Mouse (Mus musculus) testis, adult 2 months (tissue): ENCODE measurements around the gene Nodal. TPM values are rescaled to one million over a fixed set of nuclear protein-coding genes. Genes with fewer than 3 reads are reported as not detected.
"Not testable (repeated sequence)": the region's sequence is repeated elsewhere in the genome, so short reads cannot be mapped to it uniquely, and the experiment has no call there.

Source experiments
- H3K27ac ChIP-seq: fragments of 200-500 bp; 2 replicates; pipeline ENCODE4 v1.5.1; 2012; ENCODE audit warnings: low read depth, low read length; ENCODE audit not compliant: control insufficient read depth, insufficient read depth
- H3K27me3 ChIP-seq: fragments of 200-500 bp; 2 replicates; pipeline ENCODE4 v1.6.1; 2012; ENCODE audit warnings: mild to moderate bottlenecking, low read length, moderate library complexity; ENCODE audit not compliant: control insufficient read depth, insufficient read depth
- H3K36me3 ChIP-seq: fragments of 200-500 bp; 2 replicates; pipeline ENCODE4 v1.6.1; 2012; ENCODE audit warnings: mild to moderate bottlenecking, low read length; ENCODE audit not compliant: control insufficient read depth, insufficient read depth
- H3K4me1 ChIP-seq: fragments of 200-500 bp; 2 replicates; pipeline ENCODE4 v1.6.1; 2012; ENCODE audit warnings: low read length; ENCODE audit not compliant: control insufficient read depth, insufficient read depth
- H3K4me3 ChIP-seq: fragments of 200-500 bp; 2 replicates; pipeline ENCODE4 v1.5.1; 2012; ENCODE audit warnings: low read depth, mild to moderate bottlenecking, low read length, moderate library complexity, mixed read lengths; ENCODE audit not compliant: control insufficient read depth
- CTCF ChIP-seq: fragments of 200-500 bp; IDR thresholded peaks from 2 replicates; pipeline ENCODE4 v1.5.1; 2012; ENCODE audit warnings: low read depth, mild to moderate bottlenecking, inconsistent platforms, low read length, moderate library complexity; ENCODE audit not compliant: control insufficient read depth, insufficient read depth, insufficient replicate concordance
- POLR2A ChIP-seq: fragments of 200-500 bp; IDR thresholded peaks from 2 replicates; pipeline ENCODE4 v1.6.1; 2012; ENCODE audit warnings: low read depth, mild to moderate bottlenecking, inconsistent platforms, low read length, moderate library complexity; ENCODE audit not compliant: control insufficient read depth
- polyA plus RNA-seq: library from polyadenylated mRNA; depleted of rRNA; stranded (reverse); fragments of >200 nt; gene quantifications from 2 replicates; pipeline ENCODE4 v1.2.3, GENCODE M21; 2012

Gene Nodal
- polyA plus RNA-seq, 1 experiment = 0.06 TPM

GRCm38 (mm10) chr10:61448834-61449233 lies 31.1 kb downstream of the Nodal start:
- H3K27ac ChIP-seq = no peak overlapping the region
- no peak for TF ChIP-seq POLR2A
- TF ChIP-seq CTCF = no peak
- H3K36me3 ChIP-seq = no peaks in the 10 kb centered on the region
- no peak overlapping the region for H3K4me3 ChIP-seq
- peaks cover 5% of the 10 kb centered on the region for H3K4me1 ChIP-seq
- no peaks in the 10 kb centered on the region for H3K27me3 ChIP-seq

- Histone ChIP-seq H3K27ac (peak overlapping the region; percentile 74), H3K36me3 (no peaks in the 10 kb centered on the region), H3K27me3 (no peaks in the 10 kb centered on the region), H3K4me1 (peaks cover 5% of the 10 kb centered on the region), H3K4me3 (peak overlapping the region; percentile 89)
- TF ChIP-seq POLR2A = no peak
- no peak for TF ChIP-seq CTCF
Measured at GRCm38 (mm10) chr10:61451463-61451930, 33.7 kb downstream of the Nodal start.

- Histone ChIP-seq H3K27me3 (no peaks in the 10 kb centered on the region), H3K4me1 (peaks cover 7% of the 10 kb centered on the region), H3K27ac (peak overlapping the region; percentile 74), H3K4me3 (peak overlapping the region; percentile 89), H3K36me3 (no peaks in the 10 kb centered on the region)
- TF ChIP-seq POLR2A (no peak), CTCF (no peak)
Measured at GRCm38 (mm10) chr10:61451931-61452617, 34.3 kb downstream of the Nodal start.

GRCm38 (mm10) chr10:61452645-61453044 lies 34.9 kb downstream of the Nodal start, which contains the start of gene Eif4ebp2:
Gene Eif4ebp2 (minus strand): TSS chr10:61452661.
- Histone ChIP-seq H3K4me3 (peak within 1 kb of the TSS; percentile 89), H3K27ac (peak within 1 kb of the TSS; percentile 74), H3K4me1 (peaks cover 10% of the 10 kb centered on the region), H3K27me3 (no peaks in the 10 kb centered on the region), H3K36me3 (no peaks in the 10 kb centered on the region)
- no peak for TF ChIP-seq CTCF
- TF ChIP-seq POLR2A = peak; percentile 96

GRCm38 (mm10) chr10:61453171-61453570 lies 35.4 kb downstream of the Nodal start:
- H3K27me3 ChIP-seq, H3K27ac ChIP-seq, H3K36me3 ChIP-seq: not testable (repeated sequence)
- Histone ChIP-seq H3K4me3 (peak overlapping the region; percentile 15; the same call in 1 of the 2 replicates), H3K4me1 (peaks cover 11% of the 10 kb centered on the region)

GRCm38 (mm10) chr10:61457182-61457581 lies 39.4 kb downstream of the Nodal start:
- Histone ChIP-seq H3K4me1 (peaks cover 6% of the 10 kb centered on the region), H3K4me3 (no peak overlapping the region), H3K27ac (no peak overlapping the region), H3K36me3 (no peaks in the 10 kb centered on the region), H3K27me3 (no peaks in the 10 kb centered on the region)
- TF ChIP-seq POLR2A = no peak
- TF ChIP-seq CTCF = no peak

GRCm38 (mm10) chr10:61465009-61465408 lies 47.2 kb downstream of the Nodal start:
- TF ChIP-seq POLR2A (no peak), CTCF (no peak)
- H3K36me3 ChIP-seq = no peaks in the 10 kb centered on the region
- no peaks in the 10 kb centered on the region for H3K27me3 ChIP-seq
- H3K4me1 ChIP-seq = no peaks in the 10 kb centered on the region
- no peak overlapping the region for H3K27ac ChIP-seq
- H3K4me3 ChIP-seq = no peak overlapping the region

- H3K4me1 ChIP-seq = no peaks in the 10 kb centered on the region
- TF ChIP-seq CTCF (peak; percentile 75; the same call in 1 of the 2 replicates), POLR2A (no peak)
- no peaks in the 10 kb centered on the region for H3K36me3 ChIP-seq
- no peak overlapping the region for H3K4me3 ChIP-seq
- no peak overlapping the region for H3K27ac ChIP-seq
- H3K27me3 ChIP-seq = no peaks in the 10 kb centered on the region
Measured at GRCm38 (mm10) chr10:61466242-61466641, 48.5 kb downstream of the Nodal start.
